Mouse (Mus musculus): Measurements from ENCODE around the gene Clmp.

DNA sequence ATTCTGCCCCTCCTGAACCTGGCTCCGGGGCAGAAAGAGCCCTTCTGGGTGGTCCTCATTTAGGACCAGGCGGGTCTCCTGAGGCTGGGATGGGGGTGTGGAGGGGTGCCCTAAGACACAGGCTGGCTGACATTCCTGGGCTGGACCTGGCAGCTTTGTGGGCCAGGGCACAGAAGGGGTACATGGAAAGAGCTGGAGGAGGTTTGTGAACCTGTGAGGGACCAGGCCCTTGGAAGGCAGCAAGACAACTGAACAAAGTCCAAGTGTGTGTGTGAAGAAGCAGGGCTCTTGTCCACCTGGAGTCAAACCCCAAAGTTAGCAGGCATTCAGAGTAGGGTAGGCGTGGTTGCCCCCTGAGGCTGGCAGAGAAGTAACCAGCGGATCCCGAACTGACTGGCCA is 1.3 kb downstream of the Clmp start:
- TF ChIP-seq CTCF (IDR thresholded peaks at IDR 0.05; ENCODE audit: borderline replicate concordance, extremely low read depth, insufficient read depth, insufficient read length) = no peak
- TF ChIP-seq POLR2A (IDR thresholded peaks at IDR 0.05; ENCODE audit: borderline replicate concordance, extremely low read depth, insufficient read depth, insufficient read length, poor library complexity, severe bottlenecking) = no peak

Measured in brain, embryonic 14.5 days (tissue).